Mouse (Mus musculus): ENCODE measurements around the gene Pom121l2. TPM values are rescaled to one million over a fixed set of nuclear protein-coding genes. Genes with fewer than 3 reads are reported as not detected.
A peak's percentile ranks its signal among the peaks of the same experiment; 100 is the strongest.
"Not testable (repeated sequence)": the region's sequence is repeated elsewhere in the genome, so short reads cannot be mapped to it uniquely, and the experiment has no call there.

Pom121l2 gene
- polyA plus RNA-seq, 1 experiment from 2014 or later, result 0.26 TPM

DNA sequence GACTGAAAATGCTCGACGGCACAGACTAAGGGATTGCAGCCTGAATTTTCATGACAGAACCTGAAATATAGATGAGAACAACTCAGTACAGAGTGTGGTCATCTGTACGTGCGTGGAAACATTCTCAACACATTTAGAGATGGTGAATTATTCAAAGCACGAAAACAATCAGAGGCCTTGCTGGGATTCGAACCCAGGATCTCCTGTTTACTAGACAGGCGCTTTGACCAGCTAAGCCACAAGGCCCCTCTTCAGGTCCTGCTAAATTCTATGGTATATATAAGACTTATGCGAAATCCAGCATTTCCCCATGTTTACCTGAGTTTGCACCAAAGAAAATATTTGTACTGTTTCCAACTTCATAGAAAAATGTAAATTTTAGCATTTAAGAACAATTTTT, 48.9 kb downstream of the Pom121l2 start:
- Histone ChIP-seq H3K4me1 (ENCODE audit: insufficient read depth) (no peaks in the 10 kb centered on the region), H3K27me3 (ENCODE audit: insufficient read depth, low read length) (no peaks in the 10 kb centered on the region), H3K9ac (no peak overlapping the region), H3K36me3 (ENCODE audit: insufficient read depth) (no peaks in the 10 kb centered on the region), H3K4me3 (ENCODE audit: low read depth, low read length) (no peak overlapping the region), H3K9me3 (ENCODE audit: low read depth, low read length) (no peaks in the 10 kb centered on the region), H3K27ac (ENCODE audit: low read depth) (no peak overlapping the region), H3K4me2 (peak overlapping the region; percentile 59)
- 32% methylated on average over 8 of the region's 8 CpGs for WGBS
- ATAC-seq (ENCODE audit: insufficient read depth), result no peak
- no peak for TF ChIP-seq CTCF (IDR thresholded peaks at IDR 0.05; ENCODE audit: low read depth)
- peak; percentile 62 for DNase-seq

DNA sequence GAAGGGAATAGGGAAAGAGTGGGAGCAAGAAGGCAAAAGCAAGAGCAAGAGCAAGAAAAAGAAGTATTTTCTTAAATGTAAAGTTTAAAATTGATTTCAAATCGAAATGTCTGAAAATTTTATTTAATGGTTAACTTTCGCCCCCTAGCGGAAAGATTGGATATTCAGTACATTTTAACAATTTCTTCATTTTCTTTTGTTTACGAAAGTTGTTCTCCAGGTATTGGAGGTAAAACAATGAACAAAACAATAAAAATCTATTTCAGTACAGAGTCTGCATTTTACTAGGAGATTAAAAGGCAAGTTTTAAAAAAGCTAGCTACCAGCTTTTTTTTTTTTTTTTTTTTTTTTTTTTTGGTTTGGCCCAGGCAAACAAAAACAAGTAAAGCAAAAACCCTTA, 49.5 kb downstream of the Pom121l2 start:
- Histone ChIP-seq H3K27ac (ENCODE audit: low read depth) (no peak overlapping the region), H3K9me3 (ENCODE audit: low read depth, low read length) (no peaks in the 10 kb centered on the region), H3K9ac (no peak overlapping the region), H3K27me3 (ENCODE audit: insufficient read depth, low read length) (no peaks in the 10 kb centered on the region), H3K4me2 (no peak overlapping the region), H3K4me3 (ENCODE audit: low read depth, low read length) (no peak overlapping the region), H3K4me1 (ENCODE audit: insufficient read depth) (no peaks in the 10 kb centered on the region), H3K36me3 (ENCODE audit: insufficient read depth) (no peaks in the 10 kb centered on the region)
- TF ChIP-seq CTCF (IDR thresholded peaks at IDR 0.05; ENCODE audit: low read depth), result peak; percentile 56
- ATAC-seq (ENCODE audit: insufficient read depth) (no peak), DNase-seq (peak; percentile 83)
- 13% methylated on average over 4 of the region's 4 CpGs for WGBS

DNA sequence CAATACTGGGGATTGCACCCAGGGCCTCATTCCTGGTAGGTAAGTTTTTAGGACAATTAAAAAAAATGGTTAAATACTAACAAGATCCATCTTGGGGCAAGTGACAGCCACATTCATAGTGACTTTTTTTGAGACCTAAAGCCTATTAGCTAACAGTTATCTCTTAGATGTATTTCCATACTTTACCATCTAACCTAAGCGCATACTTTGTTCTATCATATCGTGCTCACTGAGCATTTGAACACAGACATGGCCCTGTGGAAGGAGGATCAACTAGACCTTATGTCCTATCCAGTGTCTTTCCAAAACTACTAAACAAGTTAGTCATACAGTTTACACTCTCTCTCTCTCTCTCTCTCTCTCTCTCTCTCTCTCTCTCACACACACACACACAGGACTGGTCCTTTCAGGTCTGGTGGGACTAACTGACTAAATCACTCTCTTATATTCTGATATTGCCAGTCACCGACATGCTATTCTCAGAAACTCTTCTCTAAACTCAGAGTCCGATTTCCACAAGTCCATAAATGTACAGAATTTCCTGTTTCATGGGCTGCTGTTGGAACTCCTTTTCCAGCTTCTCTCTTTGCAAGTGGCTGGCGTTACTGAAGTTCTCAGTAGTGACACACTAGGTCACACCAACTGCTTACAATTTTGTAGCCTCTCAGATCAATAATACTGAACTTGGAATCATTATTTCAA, 52.9 kb downstream of the Pom121l2 start:
- Histone ChIP-seq H3K4me1 (ENCODE audit: insufficient read depth) (0 out of 2 replicates have a peak, but pooled peaks cover 2% of the 10 kb centered on the region), H3K27me3 (ENCODE audit: insufficient read depth, low read length) (no peaks in the 10 kb centered on the region), H3K4me2 (peak overlapping the region; percentile 82), H3K36me3 (ENCODE audit: insufficient read depth) (no peaks in the 10 kb centered on the region), H3K9ac (peak overlapping the region; percentile 79), H3K4me3 (ENCODE audit: low read depth, low read length) (peak overlapping the region; percentile 47), H3K9me3 (ENCODE audit: low read depth, low read length) (no peaks in the 10 kb centered on the region), H3K27ac (ENCODE audit: low read depth) (peak overlapping the region; percentile 97)
- WGBS, result 37% methylated on average over 5 of the region's 5 CpGs
- DNase-seq, result peak; percentile 58
- TF ChIP-seq CTCF (IDR thresholded peaks at IDR 0.05; ENCODE audit: low read depth), result no peak
- no peak for ATAC-seq (ENCODE audit: insufficient read depth)

DNA sequence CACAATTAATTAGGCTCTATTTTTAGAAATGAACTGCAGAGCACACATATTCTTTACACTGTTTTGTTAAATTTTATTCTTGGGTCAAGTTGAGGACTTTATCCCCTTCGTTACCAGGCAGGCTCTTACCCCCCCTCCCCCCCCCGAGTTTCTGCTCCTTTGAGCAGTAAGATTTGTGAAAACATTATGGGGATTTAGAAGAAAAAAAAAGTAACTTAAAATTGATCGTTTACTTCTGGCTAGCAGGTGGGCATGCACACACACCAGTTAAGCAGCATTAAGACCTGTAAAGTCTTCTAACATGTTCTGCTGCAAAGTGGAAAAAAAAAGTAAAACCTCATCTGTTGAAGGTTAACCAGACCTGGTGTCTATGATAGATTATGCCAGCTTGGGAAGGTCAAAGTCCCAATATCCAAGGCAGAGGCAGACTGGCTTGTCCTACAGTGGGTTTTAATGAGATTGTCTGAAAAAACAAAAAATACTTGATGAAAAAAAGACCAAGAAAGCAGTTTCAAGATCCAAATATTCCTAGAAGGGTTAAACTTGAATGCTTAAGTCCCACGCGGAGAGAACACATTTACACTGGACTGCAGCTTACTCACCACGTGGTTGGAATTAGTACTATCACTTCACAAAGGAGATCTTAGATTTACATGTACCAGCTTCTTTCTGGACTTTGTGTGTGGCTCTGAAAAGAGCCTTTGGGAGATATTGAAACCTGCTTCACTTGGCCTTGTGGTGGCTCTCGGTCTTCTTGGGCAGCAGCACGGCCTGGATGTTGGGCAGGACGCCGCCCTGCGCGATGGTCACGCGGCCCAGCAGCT, 53.7 kb downstream of the Pom121l2 start:
- peak; percentile 4 for ATAC-seq (ENCODE audit: insufficient read depth)
- Histone ChIP-seq H3K27ac (ENCODE audit: low read depth) (peak overlapping the region; percentile 97), H3K27me3 (ENCODE audit: insufficient read depth, low read length) (no peaks in the 10 kb centered on the region), H3K4me3 (ENCODE audit: low read depth, low read length) (peak overlapping the region; percentile 47), H3K4me1 (ENCODE audit: insufficient read depth) (0 out of 2 replicates have a peak, but pooled peaks cover 2% of the 10 kb centered on the region), H3K36me3 (ENCODE audit: insufficient read depth) (no peaks in the 10 kb centered on the region), H3K9me3 (ENCODE audit: low read depth, low read length) (no peaks in the 10 kb centered on the region), H3K4me2 (peak overlapping the region; percentile 82), H3K9ac (peak overlapping the region; percentile 79)
- TF ChIP-seq CTCF (IDR thresholded peaks at IDR 0.05; ENCODE audit: low read depth), result no peak
- DNase-seq, result peak; percentile 69
- WGBS, result 0% methylated on average over 12 of the region's 14 CpGs

DNA sequence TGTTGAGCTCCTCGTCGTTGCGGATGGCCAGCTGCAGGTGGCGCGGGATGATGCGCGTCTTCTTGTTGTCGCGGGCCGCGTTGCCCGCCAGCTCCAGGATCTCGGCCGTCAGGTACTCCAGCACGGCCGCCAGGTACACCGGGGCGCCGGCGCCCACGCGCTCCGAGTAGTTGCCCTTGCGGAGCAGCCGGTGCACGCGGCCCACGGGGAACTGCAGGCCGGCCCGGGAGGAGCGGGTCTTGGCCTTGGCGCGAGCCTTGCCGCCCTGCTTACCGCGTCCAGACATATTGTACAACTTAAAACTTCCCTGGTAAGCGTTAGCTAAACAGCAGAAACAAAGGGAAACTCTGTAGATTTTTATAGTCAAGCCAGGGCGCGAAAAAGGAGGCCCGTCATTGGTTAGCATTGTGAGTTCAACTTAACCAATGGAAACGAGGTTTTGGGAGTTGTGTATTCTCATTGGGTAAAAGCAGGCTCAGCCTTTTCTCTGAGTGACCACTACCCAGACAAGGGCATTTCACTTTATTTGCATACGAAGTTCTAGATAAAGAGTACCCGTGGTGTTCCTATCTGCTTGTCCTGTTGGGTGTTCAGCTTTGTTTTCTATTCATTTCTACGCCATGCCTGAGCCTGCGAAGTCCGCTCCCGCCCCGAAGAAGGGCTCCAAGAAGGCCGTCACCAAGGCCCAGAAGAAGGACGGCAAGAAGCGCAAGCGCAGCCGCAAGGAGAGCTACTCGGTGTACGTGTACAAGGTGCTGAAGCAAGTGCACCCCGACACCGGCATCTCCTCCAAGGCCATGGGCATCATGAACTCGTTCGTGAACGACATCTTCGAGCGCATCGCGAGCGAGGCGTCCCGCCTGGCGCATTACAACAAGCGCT, 54.5 kb downstream of the Pom121l2 start, which contains the start of the genes Hist1h2ah and Hist1h2bk:
Gene Hist1h2ah, minus strand, starts transcription at position 302 of the 882 bp plus-strand sequence.
Gene Hist1h2bk, plus strand, starts transcription at position 604 of the 882 bp plus-strand sequence.
- Histone ChIP-seq H3K4me2 (peak within 1 kb of the TSS; percentile 82), H3K9ac (peak within 1 kb of the TSS; percentile 79), H3K4me3 (ENCODE audit: low read depth, low read length) (peak within 1 kb of the TSS; percentile 47), H3K27ac (ENCODE audit: low read depth) (peak within 1 kb of the TSS; percentile 97)
- not testable (repeated sequence) for H3K9me3 ChIP-seq (ENCODE audit: low read depth, low read length); H3K27me3 ChIP-seq (ENCODE audit: insufficient read depth, low read length); H3K4me1 ChIP-seq (ENCODE audit: insufficient read depth); H3K36me3 ChIP-seq (ENCODE audit: insufficient read depth)
- WGBS, result under 1% methylated on average over 24 of the region's 69 CpGs
- DNase-seq (peak; percentile 98), ATAC-seq (ENCODE audit: insufficient read depth) (peak; percentile 98)

DNA sequence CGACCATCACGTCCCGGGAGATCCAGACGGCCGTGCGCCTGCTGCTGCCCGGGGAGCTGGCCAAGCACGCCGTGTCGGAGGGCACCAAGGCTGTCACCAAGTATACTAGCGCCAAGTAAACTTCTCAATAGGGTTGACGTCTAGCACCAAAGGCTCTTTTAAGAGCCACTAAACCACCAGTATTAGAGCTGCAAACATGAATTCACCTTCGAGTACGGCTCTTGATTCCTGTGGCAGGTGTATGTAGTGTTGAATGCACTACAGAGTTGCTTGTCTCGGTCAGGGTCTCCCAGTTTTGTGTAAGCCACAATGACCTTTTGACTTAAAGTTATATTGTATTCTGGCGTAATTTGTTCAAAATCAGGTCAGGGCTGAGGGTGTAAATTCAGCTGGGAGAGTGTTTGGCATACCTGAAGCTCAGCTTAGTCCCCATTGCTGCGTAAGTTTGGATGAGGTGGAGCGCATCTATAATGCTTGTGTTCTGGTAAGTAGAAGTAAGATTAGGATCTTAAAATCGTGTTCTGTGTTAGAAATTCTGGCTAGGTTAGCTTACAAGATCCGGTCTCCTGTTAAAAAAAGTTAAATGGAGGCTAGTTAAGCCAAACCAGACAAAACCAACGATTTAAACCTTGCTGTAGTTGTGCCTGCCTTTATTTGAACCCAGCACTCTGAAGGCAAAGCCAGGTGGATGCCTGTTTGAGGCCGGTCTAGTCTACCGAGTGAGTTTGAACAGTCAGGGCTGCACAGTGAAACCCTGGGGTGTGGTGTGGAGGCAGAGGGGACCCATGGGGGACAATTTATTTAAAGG, 55.4 kb downstream of the Pom121l2 start:
- H3K4me2 ChIP-seq, result peak overlapping the region; percentile 77
- H3K27ac ChIP-seq (ENCODE audit: low read depth), result peak overlapping the region; percentile 92
- H3K9me3 ChIP-seq (ENCODE audit: low read depth, low read length), result no peaks in the 10 kb centered on the region
- DNase-seq (peak; percentile 70), ATAC-seq (ENCODE audit: insufficient read depth) (peak; percentile 0; the same call in 1 of the 2 replicates)
- H3K36me3 ChIP-seq (ENCODE audit: insufficient read depth), result no peaks in the 10 kb centered on the region
- TF ChIP-seq CTCF (IDR thresholded peaks at IDR 0.05; ENCODE audit: low read depth), result no peak
- H3K27me3 ChIP-seq (ENCODE audit: insufficient read depth, low read length), result no peaks in the 10 kb centered on the region
- WGBS, result 1% methylated on average over 20 of the region's 23 CpGs
- H3K4me1 ChIP-seq (ENCODE audit: insufficient read depth), result peaks cover 6% of the 10 kb centered on the region; the same call in 1 of the 2 replicates
- H3K4me3 ChIP-seq (ENCODE audit: low read depth, low read length), result peak overlapping the region; percentile 47
- peak overlapping the region; percentile 57 for H3K9ac ChIP-seq
